Mouse (Mus musculus) hindbrain, postnatal 0 days (tissue): ENCODE measurements around the gene Galntl6. TPM values are rescaled to one million over a fixed set of nuclear protein-coding genes. Genes with fewer than 3 reads are reported as not detected.

Source experiments
- ATAC-seq: fragments of 200-750 bp; cut with Nextera tagmentation; 2 replicates; pipeline ENCODE4 v1.8.0; 2017; ENCODE audit warnings: mild to moderate bottlenecking, moderate TSS enrichment, moderate library complexity
- DNase-seq: peaks from one replicate; pipeline ENCODE4 v3.0.0-alpha.2; 2015; ENCODE audit warnings: low spot score
- H3K27ac ChIP-seq: fragments of 300-500 bp; sonication (generic); 2 replicates; pipeline ENCODE4 v1.5.1; 2014; ENCODE audit warnings: mild to moderate bottlenecking
- H3K27me3 ChIP-seq: fragments of 300-500 bp; sonication (generic); 2 replicates; pipeline ENCODE4 v1.6.1; 2014; ENCODE audit warnings: low read length, mixed read lengths; ENCODE audit not compliant: insufficient read depth
- H3K36me3 ChIP-seq: fragments of 300-500 bp; sonication (generic); 2 replicates; pipeline ENCODE4 v1.6.1; 2014; ENCODE audit warnings: low read length, mixed read lengths; ENCODE audit not compliant: insufficient read depth
- H3K4me1 ChIP-seq: fragments of 300-500 bp; sonication (generic); 2 replicates; pipeline ENCODE4 v1.6.1; 2014; ENCODE audit warnings: antibody characterized with exemption, low read length, mixed read lengths; ENCODE audit not compliant: insufficient read depth
- H3K4me2 ChIP-seq: fragments of 300-500 bp; sonication (generic); 2 replicates; pipeline ENCODE4 v1.6.1; 2014; ENCODE audit warnings: low read depth, mild to moderate bottlenecking, low read length, moderate library complexity, mixed read lengths
- H3K4me3 ChIP-seq: fragments of 300-500 bp; sonication (generic); 2 replicates; pipeline ENCODE4 v1.5.1; 2014; ENCODE audit warnings: low read length
- H3K9ac ChIP-seq: fragments of 300-500 bp; sonication (generic); replicated peaks from 2 replicates; pipeline ENCODE4 v1.6.1; 2014; ENCODE audit warnings: mild to moderate bottlenecking, low read length, moderate library complexity, mixed read lengths
- H3K9me3 ChIP-seq: fragments of 300-500 bp; sonication (generic); 2 replicates; pipeline ENCODE4 v1.6.1; 2016; ENCODE audit warnings: low read length, mixed read lengths
- CTCF ChIP-seq: IDR thresholded peaks from 2 replicates; pipeline ENCODE4 v1.5.1; 2016; ENCODE audit warnings: antibody characterized with exemption, control low read depth, low read depth
- WGBS: fragments of 180-500 bp; shearing (Covaris S2); extraction: QIAGEN DNeasy Blood & Tissue Kit; methylation state at CpG from one replicate; pipeline ENCODE4 v1.1.7; 2014; 5-methylcytosine and 5-hydroxymethylcytosine counted together
- polyA plus RNA-seq: library from polyadenylated mRNA; unstranded; fragments of >200 nt; fragmentation: Nextera tagmentation; extraction: Ambion mirVana; gene quantifications from 2 replicates; pipeline ENCODE4 v1.2.1, GENCODE M21; 2015
- total RNA-seq: library from RNA; depleted of rRNA; stranded (reverse); fragments of >200 nt; gene quantifications from 2 replicates; pipeline ENCODE4 v1.2.3, GENCODE M21; 2014

The Galntl6 gene
- total and polyA plus RNA-seq, 2 experiments from 2014 or later = 16.5 to 26.5 TPM

DNA sequence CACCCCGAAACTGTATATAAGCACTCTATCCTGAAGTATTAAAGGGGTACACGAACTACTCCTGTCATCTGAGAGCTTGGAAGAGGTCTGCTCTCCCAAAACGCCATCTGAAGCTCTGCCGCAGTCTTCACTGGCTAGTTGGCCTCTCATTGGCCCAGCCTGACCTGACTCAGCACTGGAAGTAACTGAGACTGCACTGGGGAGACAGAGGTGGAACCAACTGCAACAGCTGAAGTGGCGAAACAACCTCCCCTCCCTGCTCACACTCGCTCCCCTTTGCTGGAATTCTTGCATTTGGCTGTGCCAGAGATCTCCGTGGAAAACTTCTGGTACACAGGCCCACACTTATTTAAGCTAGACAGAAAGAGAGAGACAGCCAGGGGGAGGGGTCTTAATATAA, 1089.3 kb downstream of the Galntl6 start:
- DNase-seq = no peak
- Histone ChIP-seq H3K4me1 (no peaks in the 10 kb centered on the region), H3K36me3 (no peaks in the 10 kb centered on the region), H3K4me2 (no peak overlapping the region), H3K27ac (no peak overlapping the region), H3K27me3 (no peaks in the 10 kb centered on the region), H3K9ac (no peak overlapping the region), H3K4me3 (no peak overlapping the region), H3K9me3 (no peaks in the 10 kb centered on the region)
- WGBS = 75% methylated on average over 7 of the region's 7 CpGs
- ATAC-seq = no peak
- TF ChIP-seq CTCF = no peak

GRCm38 (mm10) chr8:57816034-57816433, 1096.4 kb downstream of the Galntl6 start:
- DNase-seq (no peak), ATAC-seq (no peak)
- no peaks in the 10 kb centered on the region for H3K36me3 ChIP-seq
- H3K27ac ChIP-seq = no peak overlapping the region
- WGBS = 74% methylated on average over 7 of the region's 7 CpGs
- no peak overlapping the region for H3K4me2 ChIP-seq
- no peak for TF ChIP-seq CTCF
- no peak overlapping the region for H3K4me3 ChIP-seq
- no peak overlapping the region for H3K9ac ChIP-seq
- no peaks in the 10 kb centered on the region for H3K27me3 ChIP-seq
- no peaks in the 10 kb centered on the region for H3K9me3 ChIP-seq
- no peaks in the 10 kb centered on the region for H3K4me1 ChIP-seq

DNA sequence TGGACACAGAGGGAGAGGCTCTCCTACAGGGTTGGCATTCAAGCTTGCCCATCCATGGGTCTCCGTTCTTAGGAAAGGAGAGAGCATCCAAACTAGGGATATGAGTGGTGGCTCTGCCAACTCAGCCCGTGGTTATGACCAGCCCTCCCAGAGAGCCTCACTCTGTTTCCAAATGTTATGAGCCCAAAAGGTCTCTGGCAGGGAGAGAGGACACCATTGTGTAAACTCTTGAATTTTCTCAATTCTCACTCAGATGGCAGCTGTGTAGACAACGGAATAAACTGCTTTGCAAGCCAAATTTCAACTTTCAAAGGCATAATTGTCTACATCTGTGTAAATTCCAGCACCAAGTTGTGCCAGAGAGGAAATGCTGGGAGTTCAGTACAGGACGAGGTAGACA, 1105.4 kb downstream of the Galntl6 start:
- 52% methylated on average over 4 of the region's 4 CpGs for WGBS
- H3K27ac ChIP-seq = no peak overlapping the region
- ATAC-seq = no peak
- H3K27me3 ChIP-seq = no peaks in the 10 kb centered on the region
- no peak overlapping the region for H3K9ac ChIP-seq
- H3K9me3 ChIP-seq = no peaks in the 10 kb centered on the region
- DNase-seq = no peak
- H3K4me1 ChIP-seq = no peaks in the 10 kb centered on the region
- H3K4me3 ChIP-seq = no peak overlapping the region
- no peak overlapping the region for H3K4me2 ChIP-seq
- no peaks in the 10 kb centered on the region for H3K36me3 ChIP-seq
- no peak for TF ChIP-seq CTCF

GRCm38 (mm10) chr8:57805094-57805493, 1107.3 kb downstream of the Galntl6 start:
- no peak for ATAC-seq
- no peak for TF ChIP-seq CTCF
- H3K4me2 ChIP-seq = no peak overlapping the region
- H3K9me3 ChIP-seq = no peaks in the 10 kb centered on the region
- H3K27ac ChIP-seq = no peak overlapping the region
- no peak for DNase-seq
- no peak overlapping the region for H3K9ac ChIP-seq
- H3K4me3 ChIP-seq = no peak overlapping the region
- no peaks in the 10 kb centered on the region for H3K27me3 ChIP-seq
- WGBS = 78% methylated on average over 4 of the region's 4 CpGs
- no peaks in the 10 kb centered on the region for H3K4me1 ChIP-seq
- no peaks in the 10 kb centered on the region for H3K36me3 ChIP-seq

DNA sequence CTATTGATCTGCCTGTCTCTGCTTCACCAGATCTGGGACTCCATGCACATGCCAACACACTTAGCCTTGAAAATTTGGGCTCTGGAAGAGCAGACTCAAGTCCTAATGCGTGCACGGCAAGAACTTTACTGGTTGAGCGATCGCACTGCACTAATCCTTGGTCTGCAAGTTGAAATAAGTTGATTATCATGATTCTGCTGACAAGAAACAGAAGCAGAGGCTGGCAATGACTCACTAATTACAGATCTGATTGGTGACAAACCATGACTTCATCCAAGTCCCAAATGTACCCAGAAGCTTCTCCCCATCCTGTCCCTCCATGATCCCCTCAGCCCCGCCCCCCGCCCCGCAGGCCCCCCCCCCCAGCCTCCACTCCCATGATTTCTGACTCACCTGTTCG, 1108.6 kb downstream of the Galntl6 start:
- TF ChIP-seq CTCF = no peak
- no peaks in the 10 kb centered on the region; the same call in 1 of the 2 replicates for H3K4me1 ChIP-seq
- H3K27ac ChIP-seq = no peak overlapping the region
- WGBS = 86% methylated on average over 8 of the region's 8 CpGs
- ATAC-seq (no peak), DNase-seq (no peak)
- no peak overlapping the region for H3K4me3 ChIP-seq
- H3K9me3 ChIP-seq = no peaks in the 10 kb centered on the region
- H3K36me3 ChIP-seq = no peaks in the 10 kb centered on the region
- H3K4me2 ChIP-seq = no peak overlapping the region
- H3K9ac ChIP-seq = no peak overlapping the region
- H3K27me3 ChIP-seq = no peaks in the 10 kb centered on the region

GRCm38 (mm10) chr8:57801197-57801596, 1111.2 kb downstream of the Galntl6 start:
- Histone ChIP-seq H3K27ac (no peak overlapping the region), H3K9ac (no peak overlapping the region), H3K4me2 (no peak overlapping the region), H3K27me3 (no peaks in the 10 kb centered on the region), H3K9me3 (no peaks in the 10 kb centered on the region), H3K36me3 (no peaks in the 10 kb centered on the region), H3K4me3 (no peak overlapping the region), H3K4me1 (no peaks in the 10 kb centered on the region; the same call in 1 of the 2 replicates)
- no peak for DNase-seq
- no peak for TF ChIP-seq CTCF
- WGBS = 85% methylated on average over 4 of the region's 4 CpGs
- ATAC-seq = no peak

DNA sequence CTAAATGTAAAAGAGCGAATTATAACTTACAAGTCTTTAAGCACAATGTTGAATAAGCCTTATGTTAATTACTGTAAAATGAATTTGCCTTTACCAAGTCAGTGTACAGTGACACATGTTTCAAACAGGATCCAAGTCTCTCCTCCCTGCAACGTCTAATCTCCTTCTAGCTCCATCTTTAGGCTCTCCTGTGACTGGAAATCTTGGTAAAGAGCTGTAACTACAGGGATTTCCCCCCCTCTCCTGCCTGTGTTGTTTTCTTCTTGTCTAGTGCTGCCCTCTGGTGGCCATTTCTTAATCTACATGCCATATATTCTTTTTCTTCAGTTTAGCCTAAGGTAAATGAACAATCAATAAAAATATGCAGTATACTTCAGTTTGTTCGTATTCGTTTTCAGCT, 1112.1 kb downstream of the Galntl6 start:
- ATAC-seq (peak; percentile 84), DNase-seq (peak; percentile 94)
- Histone ChIP-seq H3K4me2 (peak overlapping the region; percentile 43), H3K36me3 (no peaks in the 10 kb centered on the region), H3K27ac (peak overlapping the region; percentile 77), H3K9me3 (no peaks in the 10 kb centered on the region), H3K4me1 (no peaks in the 10 kb centered on the region; the same call in 1 of the 2 replicates), H3K4me3 (peak overlapping the region; percentile 9), H3K9ac (peak overlapping the region; percentile 39; the same call in 1 of the 2 replicates), H3K27me3 (no peaks in the 10 kb centered on the region)
- TF ChIP-seq CTCF = peak; percentile 86
- 14% methylated on average over 4 of the region's 4 CpGs for WGBS
